7 mouse cellular contexts compared by ENCODE assay signal in the genomic region with DNA sequence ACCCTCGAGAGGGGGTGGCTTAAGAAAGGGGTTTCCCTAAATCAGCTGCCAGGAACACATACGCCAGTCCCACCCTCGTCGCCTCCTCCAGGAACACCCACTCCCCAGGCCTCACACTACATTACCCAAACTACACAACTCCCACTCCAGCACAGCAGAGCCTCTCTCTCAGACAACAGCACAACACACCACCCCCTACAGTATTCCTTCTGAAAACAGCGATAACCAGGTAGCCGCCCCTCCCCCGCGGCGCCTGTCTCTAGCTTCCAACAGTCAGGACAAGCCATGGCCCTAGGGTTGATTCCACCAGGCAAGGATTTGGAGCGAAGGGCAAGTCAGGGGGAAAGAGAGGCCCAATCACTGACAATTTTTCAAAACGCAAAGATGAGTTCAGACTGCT. TPM values are rescaled to one million over a fixed set of nuclear protein-coding genes. Genes with fewer than 3 reads are reported as not detected.
DNase-seq lines count a peak whose midpoint lies in the region; ATAC-seq and TF ChIP-seq lines count a peak whose summit lies in the region.

No protein-coding gene starts in this region.

- peak overlapping the region; percentile 79 for H3K4me3 ChIP-seq in neural tube, embryonic 15.5 days (replicated peaks)
- H3K4me3 ChIP-seq in lung, adult 2 months (replicated peaks; ENCODE audit: extremely low read depth, low read depth, low read length): no peak overlapping the region

- intact Hi-C loops in left cerebral cortex, postnatal 4 days (cut with DNase I): loop anchor here (5.0 kb wide), 1 partner anchor 170 kb away; no protein-coding TSS in a partner anchor

- TF ChIP-seq POLR2A in lung, adult 2 months (IDR thresholded peaks at IDR 0.05; ENCODE audit: borderline replicate concordance, extremely low read depth, low read depth, low read length): no peak

- ATAC-seq in neural tube, embryonic 15.5 days (ENCODE audit: low FRiP score): peak; percentile 43; the same call in 1 of the 2 replicates

- DNase-seq in R1 (ENCODE audit: low read depth, low spot score): peak; percentile 34
- DNase-seq in cerebellum, adult 11 months: peak; percentile 55
- peak; percentile 24 to 54 for DNase-seq in frontal cortex, postnatal 36 days (ENCODE audit: low spot score in 2 of 2)
- DNase-seq in left cerebral cortex, postnatal 4 days: peak; percentile 34
- no peak for DNase-seq in thymus, postnatal 14 days
- no peak for DNase-seq in lung, adult 2 months

- WGBS in neural tube, embryonic 15.5 days: 9% methylated on average over 11 of the region's 11 CpGs
- 30% methylated on average over 11 of the region's 11 CpGs for WGBS in lung, adult 2 months

- H3K27me3 ChIP-seq in neural tube, embryonic 15.5 days (replicated peaks): no peaks in the 10 kb centered on the region

- H3K27ac ChIP-seq in neural tube, embryonic 15.5 days (replicated peaks): peak overlapping the region; percentile 84; the same call in 1 of the 2 replicates

- H3K36me3 ChIP-seq in neural tube, embryonic 15.5 days: no peaks in the 10 kb centered on the region

- no peaks in the 10 kb centered on the region for H3K9me3 ChIP-seq in neural tube, embryonic 15.5 days (replicated peaks)

- H3K4me2 ChIP-seq in neural tube, embryonic 15.5 days: peak overlapping the region; percentile 81

- TF ChIP-seq CTCF in lung, adult 2 months (IDR thresholded peaks at IDR 0.05; ENCODE audit: insufficient read depth, low read length): no peak

- H3K9ac ChIP-seq in neural tube, embryonic 15.5 days (replicated peaks): peak overlapping the region; percentile 78

- peaks cover 16% of the 10 kb centered on the region for H3K4me1 ChIP-seq in neural tube, embryonic 15.5 days
- H3K4me1 ChIP-seq in lung, adult 2 months (ENCODE audit: control insufficient read depth, insufficient read depth, low read length): no peaks in the 10 kb centered on the region

RNA-seq across cellular contexts. Expression of a gene that starts 1.7 kb away (rescaled TPM):
- 1,000 to 10,000 TPM; 1,597 to 1,728 TPM for total RNA-seq in left cerebral cortex, postnatal 4 days (2021)
- polyA plus RNA-seq in neural tube, embryonic 15.5 days (2015; fragmentation: Nextera tagmentation; extraction: Ambion mirVana): 2,686 and 3,326 TPM in 2 replicates
- polyA plus RNA-seq in lung, adult 2 months (2012; rRNA removed): 7.5 and 9.2 TPM in 2 replicates

RNA-seq across cellular contexts. Expression of a gene that starts 34.5 kb away (rescaled TPM):
- total RNA-seq in left cerebral cortex, postnatal 4 days (2021): 1 to 10 TPM; 5.4 to 5.7 TPM
- polyA plus RNA-seq in neural tube, embryonic 15.5 days (2015; fragmentation: Nextera tagmentation; extraction: Ambion mirVana): 3.6 and 3.7 TPM in 2 replicates
- polyA plus RNA-seq in lung, adult 2 months (2012; rRNA removed): 0.22 and 0.24 TPM in 2 replicates

Comparison
In these comparisons a context has a peak if more than half of its experiments do, and no peak if none do; other contexts are left out.
1. DNase-seq: peak in R1 (single experiment), cerebellum, adult 11 months (single experiment), frontal cortex, postnatal 36 days (2 of 2) and left cerebral cortex, postnatal 4 days (single experiment); none in thymus, postnatal 14 days (single experiment) and lung, adult 2 months (single experiment).
2. RNA of a gene that starts 1.7 kb away (polyA plus RNA-seq): 2,686 to 3,326 TPM in neural tube, embryonic 15.5 days; 7.5 to 9.2 TPM in lung, adult 2 months; every median in the first group is over 100 times any median in the second.